Mouse (Mus musculus) cerebellum, adult 9-11 months (tissue): ENCODE measurements around the gene Cenpv.
"Not testable (repeated sequence)": the region's sequence is repeated elsewhere in the genome, so short reads cannot be mapped to it uniquely, and the experiment has no call there.

ENCODE experiments used
- DNase-seq: peaks from one replicate; pipeline ENCODE4 v3.0.0; 2022

Cenpv gene

GRCm38 (mm10) chr11:62553633-62554032 lies 14.6 kb upstream of the Cenpv start:
- no peak for DNase-seq

DNA sequence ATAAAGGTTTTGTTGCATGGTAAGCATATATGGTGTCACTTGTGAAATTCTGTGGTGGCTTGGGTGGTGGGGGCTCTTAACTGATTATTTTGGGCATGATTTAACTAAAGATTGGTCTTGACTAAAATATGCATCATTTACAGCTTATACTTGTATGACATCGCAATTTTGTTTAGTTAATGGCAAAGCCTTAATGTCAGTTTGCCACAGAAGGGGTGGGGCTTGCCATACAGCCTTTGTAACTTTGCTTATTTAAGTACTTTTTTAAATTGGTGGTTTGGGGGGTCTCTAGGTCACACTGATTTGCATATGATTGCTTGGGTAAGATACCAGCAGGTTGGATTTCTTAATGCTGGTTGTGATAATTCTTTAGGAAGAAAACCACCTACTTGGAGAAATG lies 14.1 kb upstream of the Cenpv start:
- no peak for DNase-seq

- DNase-seq, result peak; percentile 91
Measured at GRCm38 (mm10) chr11:62551226-62552119, 12.4 kb upstream of the Cenpv start.

DNA sequence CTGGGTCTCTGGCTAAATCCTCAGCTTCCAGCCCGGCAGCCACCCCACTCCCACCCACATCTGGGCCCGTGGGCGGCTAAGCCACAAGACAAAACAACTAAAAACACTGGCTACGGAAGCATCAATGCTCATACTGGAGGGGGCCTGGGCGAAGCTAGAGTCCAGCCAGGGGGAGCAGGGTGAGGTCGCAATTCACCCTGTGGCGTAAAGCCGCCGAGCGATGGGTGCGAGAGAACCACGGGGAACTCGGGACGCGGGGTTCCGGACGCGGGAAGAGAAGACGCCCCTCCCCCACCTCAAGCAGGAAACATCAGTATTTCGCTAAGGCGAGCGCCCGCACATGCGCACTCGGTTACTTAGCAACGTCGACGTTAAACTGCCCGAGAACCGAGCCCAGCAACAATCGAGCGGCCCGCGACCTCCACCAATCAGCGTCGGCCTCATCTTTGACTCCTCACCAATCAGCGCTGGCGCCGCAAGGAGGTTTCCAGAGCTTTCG lies 11.7 kb upstream of the Cenpv start, which contains the start of gene Ubb:
TSS of gene Ubb (plus strand) at position 445 of the 499 bp plus-strand sequence.
- DNase-seq, result peak; percentile 100

GRCm38 (mm10) chr11:62550227-62550685 lies 11.2 kb upstream of the Cenpv start:
- DNase-seq, result no peak

GRCm38 (mm10) chr11:62549782-62550181 lies 10.7 kb upstream of the Cenpv start:
- peak; percentile 81 for DNase-seq

DNA sequence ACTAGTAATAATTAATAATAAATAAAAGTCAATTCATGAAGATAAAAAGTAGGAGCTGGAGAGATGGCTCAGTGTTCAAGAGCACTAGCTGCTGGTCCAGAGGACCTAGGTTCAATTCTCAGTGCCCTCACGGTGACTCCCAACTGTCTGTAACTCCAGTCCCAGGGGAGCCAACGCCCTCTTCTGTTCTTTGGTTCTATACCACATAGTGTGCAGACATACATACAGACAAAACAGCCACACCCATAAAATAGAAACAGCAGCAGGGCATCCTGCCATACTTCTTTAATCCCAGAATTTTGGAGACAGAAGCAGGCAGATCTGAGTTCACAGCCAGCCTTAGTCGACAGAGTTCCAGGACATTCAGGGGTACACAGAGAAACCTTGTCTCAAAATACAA lies 4.9 kb upstream of the Cenpv start:
- no peak for DNase-seq

GRCm38 (mm10) chr11:62541581-62541980 lies 2.5 kb upstream of the Cenpv start:
- DNase-seq, result no peak

GRCm38 (mm10) chr11:62540969-62541368 lies 1.9 kb upstream of the Cenpv start:
- DNase-seq, result peak; percentile 12

GRCm38 (mm10) chr11:62540167-62540566 lies 1.1 kb upstream of the Cenpv start:
- no peak for DNase-seq

- peak; percentile 70 for DNase-seq
Measured at GRCm38 (mm10) chr11:62538321-62539088, 556 bp downstream of the Cenpv start.

DNA sequence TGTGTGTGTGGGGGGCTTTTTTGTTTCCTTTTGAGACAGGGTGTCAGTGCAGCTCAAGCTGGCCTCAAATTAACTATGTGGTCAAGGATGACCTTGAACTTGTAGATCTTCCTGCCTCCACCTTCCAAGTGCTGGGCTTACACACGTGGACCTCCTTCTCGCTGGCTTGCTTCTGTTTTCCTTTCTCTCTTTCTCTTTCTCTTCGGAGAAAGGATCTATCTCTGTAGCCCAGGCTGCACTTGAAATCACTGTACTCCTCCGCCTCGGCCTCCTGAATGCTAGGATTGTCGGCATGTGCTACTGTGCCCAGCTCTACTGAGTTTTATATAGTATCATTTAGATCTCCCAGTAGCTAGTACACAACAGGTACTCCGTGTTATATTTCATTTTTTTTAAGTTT lies 1.5 kb downstream of the Cenpv start:
- no peak for DNase-seq

DNA sequence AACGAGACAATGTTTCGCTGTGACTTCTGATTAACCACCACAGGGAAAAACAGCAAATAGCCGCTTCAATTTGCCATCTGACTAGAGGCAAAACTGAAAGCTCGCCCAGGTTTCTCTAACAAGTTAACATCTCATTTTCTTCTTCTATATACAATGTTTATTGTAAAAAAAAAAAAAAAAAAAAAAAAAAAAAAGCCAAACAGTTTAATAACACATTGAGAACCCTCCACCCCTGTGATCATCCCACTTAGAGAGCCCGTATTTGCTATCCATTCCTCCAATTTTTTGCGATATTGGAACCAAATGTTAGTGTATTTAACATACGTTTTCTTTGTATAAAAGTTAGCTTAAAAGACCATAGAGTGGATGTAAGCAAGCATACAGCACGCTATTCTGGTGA lies 2.0 kb downstream of the Cenpv start:
- DNase-seq, result no peak

DNA sequence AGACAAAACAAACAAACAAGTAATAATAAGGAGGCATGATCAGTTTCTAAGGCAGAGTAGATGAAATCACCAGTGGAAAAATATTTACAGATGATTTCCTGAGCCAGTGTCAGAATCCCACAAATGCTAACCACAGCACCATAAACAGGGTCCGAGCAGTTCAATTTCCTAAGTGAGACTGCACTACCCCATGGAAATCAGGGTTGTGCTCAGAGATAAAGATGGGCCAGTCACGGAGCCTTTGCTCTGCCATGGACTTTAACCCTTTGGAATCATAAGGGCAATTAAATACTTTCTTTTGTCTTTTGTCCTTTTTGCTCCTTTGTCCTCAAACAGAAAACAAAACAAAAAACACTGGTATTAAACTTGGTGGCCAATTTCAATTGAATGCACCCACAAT lies 16.8 kb downstream of the Cenpv start:
- DNase-seq, result no peak

GRCm38 (mm10) chr11:62518991-62519390 lies 20.1 kb downstream of the Cenpv start:
- DNase-seq, result no peak

DNA sequence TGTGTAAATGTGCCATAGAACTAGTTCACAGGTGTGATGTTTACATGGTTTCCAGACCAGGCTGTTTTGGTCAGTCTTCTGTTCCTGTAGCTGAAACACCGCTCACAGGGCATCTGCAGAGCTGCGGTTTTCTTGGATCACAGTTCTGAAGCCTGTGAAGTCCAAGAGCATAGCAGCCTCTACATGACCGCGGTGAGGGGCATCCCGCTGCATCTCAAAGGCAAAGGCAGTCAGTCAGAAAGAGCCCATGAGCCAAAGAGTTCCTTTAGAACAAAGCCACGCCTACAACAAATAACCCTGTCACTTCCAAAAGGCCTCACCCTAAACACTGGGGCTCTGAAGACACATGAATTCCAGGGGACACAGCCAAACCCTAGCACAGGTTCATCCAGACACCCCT lies 25.8 kb downstream of the Cenpv start:
- DNase-seq, result no peak

DNA sequence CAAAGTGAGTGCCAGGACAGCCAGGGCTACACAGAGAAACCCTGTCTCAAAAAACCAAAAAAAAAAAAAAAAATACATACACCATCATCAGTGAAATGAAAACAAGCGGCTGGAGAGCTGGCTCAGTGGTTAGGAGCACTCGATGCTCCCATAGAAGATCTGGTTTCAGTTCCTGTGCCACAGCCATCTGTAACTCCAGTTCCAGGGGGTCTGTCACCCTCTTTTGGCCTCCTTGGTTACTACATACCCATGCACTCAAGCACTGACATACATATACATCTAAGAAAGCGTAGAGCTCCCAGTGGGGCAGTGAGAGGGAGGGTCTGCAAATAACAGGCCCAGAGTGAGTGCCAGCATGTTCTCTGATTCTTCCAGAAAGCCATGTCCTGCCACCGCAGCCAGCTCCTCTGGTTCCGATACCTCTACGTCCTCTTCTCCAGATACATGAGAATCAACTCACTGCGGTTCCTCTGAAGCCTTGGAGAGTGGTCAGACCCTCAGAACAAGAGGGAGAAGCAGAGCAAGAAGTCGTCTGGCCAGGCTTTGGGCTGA lies 26.5 kb downstream of the Cenpv start:
- no peak for DNase-seq

DNA sequence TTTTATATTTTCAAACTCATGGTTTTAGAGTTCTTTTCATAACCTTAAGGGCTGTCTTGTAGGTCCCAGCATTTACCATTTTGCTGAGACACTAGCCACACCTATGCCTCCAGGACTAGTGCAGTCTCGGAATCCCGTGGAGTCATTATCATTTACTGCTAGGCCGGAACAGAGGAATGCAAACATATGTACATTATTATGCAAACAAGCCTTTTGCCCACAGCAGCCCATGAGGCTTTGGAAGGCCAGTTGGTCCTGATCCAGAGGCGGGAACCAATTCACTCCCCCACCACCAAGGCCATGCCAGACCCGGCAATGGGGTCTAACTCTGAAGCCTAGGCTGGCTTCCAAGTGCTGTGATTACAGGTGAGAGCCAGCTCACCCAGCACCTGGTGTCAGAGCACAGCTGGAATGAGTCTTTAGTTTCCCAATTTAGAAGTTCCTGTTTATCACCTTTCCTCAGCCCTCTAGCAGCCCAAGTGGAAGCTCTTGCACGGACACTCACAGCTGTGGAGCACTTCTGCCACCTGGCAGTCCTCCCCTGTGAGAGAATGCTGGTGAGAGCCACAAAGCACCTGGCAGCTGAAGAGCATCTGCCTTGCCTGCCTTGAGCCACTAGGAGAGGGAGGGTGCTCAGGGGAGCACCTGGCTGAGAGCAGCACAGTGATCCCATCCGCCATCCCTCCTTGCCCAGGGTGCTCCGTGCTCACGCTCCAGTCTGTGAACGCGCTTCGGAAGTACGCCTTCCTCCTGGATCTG lies 27.4 kb downstream of the Cenpv start:
- no peak for DNase-seq

GRCm38 (mm10) chr11:62510956-62511355 lies 28.1 kb downstream of the Cenpv start:
- no peak for DNase-seq

DNA sequence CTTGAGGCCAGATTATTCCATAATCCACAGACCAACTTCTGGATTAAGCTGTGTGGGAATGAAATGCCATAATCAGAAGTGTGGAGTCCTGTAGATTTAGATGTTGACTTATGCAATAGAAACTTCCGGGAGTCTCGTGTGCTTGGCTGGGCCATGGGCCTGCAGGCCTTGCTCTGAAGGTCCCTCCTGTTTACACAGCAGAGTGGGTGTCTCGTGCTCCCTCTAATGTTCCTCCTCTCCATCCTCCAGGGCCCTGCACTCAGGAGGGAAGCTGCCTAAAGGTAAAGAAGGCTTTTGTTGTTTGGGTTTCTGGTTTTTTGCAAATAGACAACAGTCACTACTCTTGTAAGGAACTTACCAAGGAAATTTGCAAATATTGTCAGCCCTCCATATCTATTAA lies 29.5 kb downstream of the Cenpv start:
- no peak for DNase-seq

GRCm38 (mm10) chr11:62508816-62509215 lies 30.2 kb downstream of the Cenpv start:
- not testable (repeated sequence) for DNase-seq

GRCm38 (mm10) chr11:62508365-62508764 lies 30.7 kb downstream of the Cenpv start:
- DNase-seq, result not testable (repeated sequence)

GRCm38 (mm10) chr11:62507683-62508082 lies 31.4 kb downstream of the Cenpv start:
- no peak for DNase-seq
